Mouse (Mus musculus): ENCODE data around the gene Olfr1217. TPM values are rescaled to one million over a fixed set of nuclear protein-coding genes. Genes with fewer than 3 reads are reported as not detected.
"Not testable (repeated sequence)": the region's sequence is repeated elsewhere in the genome, so short reads cannot be mapped to it uniquely, and the experiment has no call there.

Olfr1217 gene
- not detected in 2 replicates for polyA plus RNA-seq (2016; fragmentation: Nextera tagmentation; extraction: Ambion mirVana)

DNA sequence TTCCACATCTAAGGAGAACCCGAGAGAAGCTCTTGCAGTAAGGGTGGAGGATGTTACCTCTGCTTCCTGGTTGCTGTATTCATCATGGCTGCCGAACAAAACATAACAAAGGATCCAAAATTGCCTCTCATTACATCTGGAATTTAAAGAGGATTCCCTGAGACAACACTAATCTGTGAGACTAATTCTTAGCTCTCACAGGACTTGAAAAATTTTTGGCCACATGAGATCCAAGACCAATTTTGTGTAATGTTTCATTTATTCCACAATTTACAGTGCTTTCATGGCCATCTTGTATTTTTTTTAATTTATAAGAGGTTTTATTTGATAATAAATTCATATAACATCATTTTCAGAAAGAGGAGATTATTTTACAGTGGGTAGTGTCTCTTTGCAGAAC lies at the start of gene Olfr1217:
Olfr1217 (minus strand) TSS at position 101 of the 400 bp plus-strand sequence.
- H3K4me3 ChIP-seq = no peak within 1 kb of the TSS
- no peaks in the 10 kb centered on the region for H3K4me1 ChIP-seq (replicated peaks)
- no peaks in the 10 kb centered on the region for H3K36me3 ChIP-seq
- no peak for DNase-seq (ENCODE audit: low spot score)
- 79% methylated on average over 2 of the region's 2 CpGs for WGBS
- no peaks in the 10 kb centered on the region for H3K9me3 ChIP-seq
- H3K27me3 ChIP-seq (ENCODE audit: insufficient read depth, poor library complexity, severe bottlenecking) = no peaks in the 10 kb centered on the region
- no peak within 1 kb of the TSS for H3K27ac ChIP-seq

DNA sequence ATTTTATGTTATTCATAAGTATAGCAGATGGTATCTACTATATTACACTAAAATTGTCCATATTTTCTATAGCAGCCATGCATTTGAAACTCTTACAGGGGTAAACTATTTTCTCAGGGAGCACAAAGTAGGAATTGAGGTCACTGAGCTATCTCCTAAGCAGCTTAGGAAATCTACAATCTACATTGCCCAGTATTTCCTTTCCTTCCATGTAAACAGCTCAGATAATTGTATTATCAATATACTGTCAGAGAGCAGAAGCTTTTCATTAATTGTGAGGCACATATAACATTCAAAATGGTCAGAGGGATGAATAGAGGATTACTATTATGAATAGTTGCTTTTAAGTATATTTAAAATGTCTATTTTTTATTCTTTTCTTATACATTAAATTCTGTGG lies 49.6 kb upstream of the Olfr1217 start:
- DNase-seq (ENCODE audit: low spot score) = no peak
- H3K4me1 ChIP-seq (replicated peaks) = no peaks in the 10 kb centered on the region
- no peak overlapping the region for H3K27ac ChIP-seq
- H3K9me3 ChIP-seq = no peaks in the 10 kb centered on the region
- H3K27me3 ChIP-seq (ENCODE audit: insufficient read depth, poor library complexity, severe bottlenecking) = no peaks in the 10 kb centered on the region
- no peaks in the 10 kb centered on the region for H3K36me3 ChIP-seq
- no peak overlapping the region for H3K4me3 ChIP-seq

DNA sequence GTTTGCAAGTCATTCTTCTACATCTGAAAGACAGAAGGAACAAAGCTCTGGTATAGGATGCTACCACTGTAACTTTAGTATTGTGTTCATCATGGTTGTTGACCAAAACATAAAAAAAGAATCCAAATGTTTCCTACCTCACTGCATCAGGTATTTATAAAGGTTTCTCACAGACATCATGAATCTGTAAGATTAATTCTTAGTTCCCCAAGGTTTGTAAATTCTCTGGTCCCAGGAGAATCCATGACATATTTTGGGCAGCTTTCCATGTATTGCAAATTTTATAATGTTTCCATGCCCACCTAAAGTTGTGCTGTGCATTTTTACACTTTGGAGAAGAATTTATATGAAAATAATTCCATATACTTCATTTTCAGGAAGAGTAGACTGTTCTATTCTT lies 29.2 kb upstream of the Olfr1217 start, which contains the start of gene Olfr1218:
Olfr1218 (minus strand) TSS at position 101 of the 400 bp plus-strand sequence.
- no peak for DNase-seq (ENCODE audit: low spot score)
- Histone ChIP-seq H3K27ac (no peak within 1 kb of the TSS), H3K4me1 (replicated peaks) (no peaks in the 10 kb centered on the region), H3K4me3 (no peak within 1 kb of the TSS), H3K36me3 (no peaks in the 10 kb centered on the region), H3K9me3 (no peaks in the 10 kb centered on the region), H3K27me3 (ENCODE audit: insufficient read depth, poor library complexity, severe bottlenecking) (no peaks in the 10 kb centered on the region)

DNA sequence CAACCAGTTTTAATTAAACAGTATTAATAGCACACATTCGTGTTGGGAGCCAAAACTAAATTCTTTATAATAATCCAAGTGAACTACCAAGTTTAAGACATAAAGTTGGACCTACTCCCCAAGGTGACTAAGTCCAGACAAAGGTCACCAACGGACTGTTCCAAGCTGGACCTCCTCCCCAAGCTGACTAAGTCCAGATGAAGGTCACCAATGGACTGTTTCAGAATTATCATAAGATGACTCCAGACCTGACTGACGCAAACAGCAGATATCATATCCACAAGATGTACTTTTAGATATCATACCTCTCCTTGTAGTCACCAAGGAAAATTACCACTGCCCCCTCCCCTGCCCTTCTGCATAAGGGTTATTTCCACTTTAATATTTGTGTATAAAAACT lies 10.4 kb downstream of the Olfr1217 start:
- not testable (repeated sequence) for H3K27ac ChIP-seq; H3K4me3 ChIP-seq; H3K4me1 ChIP-seq (replicated peaks); H3K27me3 ChIP-seq (ENCODE audit: insufficient read depth, poor library complexity, severe bottlenecking); H3K9me3 ChIP-seq; H3K36me3 ChIP-seq; DNase-seq (ENCODE audit: low spot score)
- WGBS = 75% methylated on average over 3 of the region's 3 CpGs

DNA sequence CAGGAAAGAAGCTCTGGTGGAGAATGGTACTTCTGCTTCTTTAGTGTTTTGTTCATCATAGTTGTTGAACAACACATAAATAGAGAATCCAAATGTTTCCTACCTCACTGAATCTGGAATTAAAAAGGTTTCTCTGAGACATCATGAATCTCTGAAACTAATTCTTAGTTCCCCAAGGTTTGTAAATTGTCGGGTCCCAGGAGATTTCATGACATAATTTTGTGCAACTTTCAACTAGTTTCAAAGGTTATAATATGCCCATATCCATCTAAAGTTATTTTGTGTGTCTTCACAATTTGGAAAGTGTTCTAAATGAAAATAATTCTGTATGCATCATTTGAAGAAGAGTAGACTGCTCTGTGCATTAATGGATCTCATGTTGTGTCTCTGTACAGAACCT lies 13.6 kb downstream of the Olfr1217 start, which contains the start of gene Olfr1216:
Olfr1216 (minus strand) TSS at position 101 of the 400 bp plus-strand sequence.
- DNase-seq (ENCODE audit: low spot score) = no peak
- Histone ChIP-seq H3K4me1 (replicated peaks) (no peaks in the 10 kb centered on the region), H3K27ac (no peak within 1 kb of the TSS), H3K36me3 (no peaks in the 10 kb centered on the region), H3K27me3 (ENCODE audit: insufficient read depth, poor library complexity, severe bottlenecking) (no peaks in the 10 kb centered on the region), H3K4me3 (no peak within 1 kb of the TSS), H3K9me3 (no peaks in the 10 kb centered on the region)
- 81% methylated on average over 1 of the region's 1 CpGs for WGBS

DNA sequence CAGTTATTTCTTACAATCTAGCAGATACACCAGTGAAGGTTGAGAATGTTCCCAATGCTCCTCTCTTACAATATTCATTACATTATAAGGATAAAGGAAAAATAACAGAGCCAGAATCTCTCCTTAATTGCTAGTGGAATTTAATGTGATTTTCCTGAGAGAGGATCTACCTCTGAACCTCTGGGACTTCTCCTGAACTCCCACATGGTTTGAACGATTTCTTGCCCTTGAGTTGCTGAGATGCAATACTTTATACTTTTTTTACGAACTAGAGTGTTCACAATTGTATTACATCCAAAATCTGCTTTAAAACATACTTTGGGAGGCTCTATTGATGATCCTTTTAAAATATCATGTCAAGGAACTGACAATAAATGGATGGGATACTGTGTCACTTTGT lies 25.0 kb downstream of the Olfr1217 start, which contains the start of gene Olfr1215:
Olfr1215 (minus strand) TSS at position 101 of the 400 bp plus-strand sequence.
- WGBS = 78% methylated on average over 2 of the region's 2 CpGs
- Histone ChIP-seq H3K27me3 (ENCODE audit: insufficient read depth, poor library complexity, severe bottlenecking) (no peaks in the 10 kb centered on the region), H3K27ac (no peak within 1 kb of the TSS), H3K9me3 (no peaks in the 10 kb centered on the region), H3K4me3 (no peak within 1 kb of the TSS), H3K4me1 (replicated peaks) (no peaks in the 10 kb centered on the region), H3K36me3 (no peaks in the 10 kb centered on the region)
- DNase-seq (ENCODE audit: low spot score) = no peak

DNA sequence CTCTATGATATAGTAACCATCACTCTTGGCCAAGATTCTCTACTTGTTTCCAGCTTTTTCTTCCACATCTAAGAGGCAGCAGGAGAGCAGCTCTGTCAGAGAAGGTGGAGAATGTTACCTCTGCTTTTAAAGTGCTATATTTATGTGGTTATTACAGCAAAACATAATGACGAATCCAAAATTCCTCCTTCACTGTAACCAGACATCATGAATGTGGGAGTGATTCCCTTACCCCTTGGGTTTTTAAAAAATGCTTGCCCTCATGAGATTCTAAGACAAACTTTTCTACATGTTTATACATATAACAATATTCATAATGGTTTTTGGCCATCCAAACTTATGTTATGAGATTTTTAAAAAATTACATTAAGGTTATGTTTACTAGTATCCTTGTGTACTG lies 39.3 kb downstream of the Olfr1217 start, which contains the start of gene Olfr1214:
Olfr1214 (minus strand) TSS at position 101 of the 400 bp plus-strand sequence.
- Histone ChIP-seq H3K27me3 (ENCODE audit: insufficient read depth, poor library complexity, severe bottlenecking) (no peaks in the 10 kb centered on the region), H3K4me3 (no peak within 1 kb of the TSS), H3K36me3 (no peaks in the 10 kb centered on the region), H3K4me1 (replicated peaks) (no peaks in the 10 kb centered on the region), H3K9me3 (no peaks in the 10 kb centered on the region), H3K27ac (no peak within 1 kb of the TSS)
- DNase-seq (ENCODE audit: low spot score) = no peak
- 86% methylated on average over 1 of the region's 1 CpGs for WGBS

DNA sequence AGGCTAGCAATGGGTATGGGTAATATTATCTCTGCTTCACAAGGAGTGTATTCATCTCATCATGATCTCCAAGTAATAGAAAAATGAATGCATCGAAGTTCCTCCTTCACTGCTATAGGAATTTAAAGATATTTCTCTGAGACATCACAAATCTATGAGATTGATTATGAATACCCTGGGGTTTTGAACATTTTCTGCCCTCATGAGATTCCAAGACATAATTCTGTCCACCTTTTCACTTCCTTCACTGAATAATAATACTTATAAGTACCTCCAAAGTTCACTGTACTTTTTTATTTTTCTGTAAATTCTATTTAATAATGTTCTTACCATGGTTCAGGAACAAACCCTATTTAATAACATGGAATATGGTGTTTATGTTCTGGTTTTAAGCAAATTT lies 51.7 kb downstream of the Olfr1217 start, which contains the start of gene Gm13762:
Gm13762 (minus strand) TSS at position 101 of the 400 bp plus-strand sequence.
- WGBS = 82% methylated on average over 1 of the region's 1 CpGs
- Histone ChIP-seq H3K4me3 (no peak within 1 kb of the TSS), H3K27ac (no peak within 1 kb of the TSS)

More for the DNA sequence above, 51.7 kb downstream of the Olfr1217 start, which contains the start of gene Gm13762:
- DNase-seq (ENCODE audit: low spot score) = no peak
- Histone ChIP-seq H3K27me3 (ENCODE audit: insufficient read depth, poor library complexity, severe bottlenecking) (no peaks in the 10 kb centered on the region), H3K9me3 (no peaks in the 10 kb centered on the region), H3K4me1 (replicated peaks) (no peaks in the 10 kb centered on the region), H3K36me3 (no peaks in the 10 kb centered on the region)

Other genes with a start within 250 kb of the Olfr1217 start
- gene Olfr1201, start 239.0 kb downstream of the Olfr1217 start, polyA plus RNA-seq (2016; fragmentation: Nextera tagmentation; extraction: Ambion mirVana) = not detected in 2 replicates
- 0.04 TPM in 1 of 2 replicates, not detected in the other for gene Olfr1202, start 217.6 kb downstream of the Olfr1217 start, polyA plus RNA-seq (2016; fragmentation: Nextera tagmentation; extraction: Ambion mirVana)
- not detected in 2 replicates for gene Olfr1205, start 202.3 kb downstream of the Olfr1217 start, polyA plus RNA-seq (2016; fragmentation: Nextera tagmentation; extraction: Ambion mirVana)
- not detected in 2 replicates for gene Olfr1204, start 182.8 kb downstream of the Olfr1217 start, polyA plus RNA-seq (2016; fragmentation: Nextera tagmentation; extraction: Ambion mirVana)
- gene Olfr1206, start 168.8 kb downstream of the Olfr1217 start, polyA plus RNA-seq (2016; fragmentation: Nextera tagmentation; extraction: Ambion mirVana) = not detected in 2 replicates
- not detected in 2 replicates for gene Olfr1208, start 129.8 kb downstream of the Olfr1217 start, polyA plus RNA-seq (2016; fragmentation: Nextera tagmentation; extraction: Ambion mirVana)
- not detected in 2 replicates for gene Olfr1209, start 116.9 kb downstream of the Olfr1217 start, polyA plus RNA-seq (2016; fragmentation: Nextera tagmentation; extraction: Ambion mirVana)
- gene Olfr1211, start 94.0 kb downstream of the Olfr1217 start, polyA plus RNA-seq (2016; fragmentation: Nextera tagmentation; extraction: Ambion mirVana) = not detected in 2 replicates
- gene Olfr1212, start 78.1 kb downstream of the Olfr1217 start, polyA plus RNA-seq (2016; fragmentation: Nextera tagmentation; extraction: Ambion mirVana) = not detected in 2 replicates
- gene Gm13762, start 51.8 kb downstream of the Olfr1217 start, polyA plus RNA-seq (2016; fragmentation: Nextera tagmentation; extraction: Ambion mirVana) = not detected in 2 replicates
- gene Olfr1214, start 39.4 kb downstream of the Olfr1217 start, polyA plus RNA-seq (2016; fragmentation: Nextera tagmentation; extraction: Ambion mirVana) = not detected in 2 replicates
- not detected in 2 replicates for gene Olfr1215, start 25.1 kb downstream of the Olfr1217 start, polyA plus RNA-seq (2016; fragmentation: Nextera tagmentation; extraction: Ambion mirVana)
- not detected in 2 replicates for gene Olfr1216, start 13.7 kb downstream of the Olfr1217 start, polyA plus RNA-seq (2016; fragmentation: Nextera tagmentation; extraction: Ambion mirVana)
- gene Olfr1218, start 29.1 kb upstream of the Olfr1217 start, polyA plus RNA-seq (2016; fragmentation: Nextera tagmentation; extraction: Ambion mirVana) = not detected in 2 replicates
- not detected in 2 replicates for gene Olfr1219, start 51.4 kb upstream of the Olfr1217 start, polyA plus RNA-seq (2016; fragmentation: Nextera tagmentation; extraction: Ambion mirVana)
- gene Olfr1220, start 74.8 kb upstream of the Olfr1217 start, polyA plus RNA-seq (2016; fragmentation: Nextera tagmentation; extraction: Ambion mirVana) = not detected in 2 replicates
- gene Olfr1221, start 85.2 kb upstream of the Olfr1217 start, polyA plus RNA-seq (2016; fragmentation: Nextera tagmentation; extraction: Ambion mirVana) = not detected in 2 replicates
- gene Olfr1222, start 101.0 kb upstream of the Olfr1217 start, polyA plus RNA-seq (2016; fragmentation: Nextera tagmentation; extraction: Ambion mirVana) = not detected in 2 replicates
- gene Olfr1223, start 119.5 kb upstream of the Olfr1217 start, polyA plus RNA-seq (2016; fragmentation: Nextera tagmentation; extraction: Ambion mirVana) = not detected in 2 replicates
- not detected in 2 replicates for gene Olfr1224-ps1, start 132.0 kb upstream of the Olfr1217 start, polyA plus RNA-seq (2016; fragmentation: Nextera tagmentation; extraction: Ambion mirVana)
- gene Olfr1225, start 142.6 kb upstream of the Olfr1217 start, polyA plus RNA-seq (2016; fragmentation: Nextera tagmentation; extraction: Ambion mirVana) = not detected in 2 replicates
- gene Olfr1226, start 168.0 kb upstream of the Olfr1217 start, polyA plus RNA-seq (2016; fragmentation: Nextera tagmentation; extraction: Ambion mirVana) = not detected in 2 replicates
- not detected in 2 replicates for gene Olfr1228, start 222.0 kb upstream of the Olfr1217 start, polyA plus RNA-seq (2016; fragmentation: Nextera tagmentation; extraction: Ambion mirVana)

All from hindbrain, embryonic 10.5 days (tissue).